Mouse (Mus musculus) forebrain, embryonic 15.5 days (tissue): ENCODE results near the gene Morc1. TPM values are rescaled to one million over a fixed set of nuclear protein-coding genes. Genes with fewer than 3 reads are reported as not detected.

Experiments
- ATAC-seq: fragments of 200-750 bp; cut with Nextera tagmentation; replicated peaks from 2 replicates; pipeline ENCODE4 v1.8.0; 2017; ENCODE audit warnings: mild to moderate bottlenecking, moderate TSS enrichment, moderate library complexity
- H3K27ac ChIP-seq: fragments of 300-500 bp; sonication (generic); replicated peaks from 2 replicates; pipeline ENCODE4 v1.5.1; 2015; ENCODE audit warnings: mild to moderate bottlenecking, inconsistent platforms
- H3K27me3 ChIP-seq: fragments of 300-500 bp; sonication (generic); 2 replicates; pipeline ENCODE4 v1.6.1; 2015; ENCODE audit warnings: inconsistent platforms
- H3K36me3 ChIP-seq: fragments of 300-500 bp; sonication (generic); 2 replicates; pipeline ENCODE4 v1.6.1; 2015; ENCODE audit warnings: mild to moderate bottlenecking, inconsistent platforms
- H3K4me1 ChIP-seq: fragments of 300-500 bp; sonication (generic); 2 replicates; pipeline ENCODE4 v1.6.1; 2015; ENCODE audit warnings: inconsistent platforms
- H3K4me2 ChIP-seq: fragments of 300-500 bp; sonication (generic); replicated peaks from 2 replicates; pipeline ENCODE4 v1.6.1; 2015; ENCODE audit warnings: mild to moderate bottlenecking, inconsistent platforms
- H3K4me3 ChIP-seq: fragments of 300-500 bp; sonication (generic); 2 replicates; pipeline ENCODE4 v1.5.1; 2015; ENCODE audit warnings: mild to moderate bottlenecking, inconsistent platforms
- H3K9ac ChIP-seq: fragments of 300-500 bp; sonication (generic); replicated peaks from 2 replicates; pipeline ENCODE4 v1.6.1; 2015; ENCODE audit warnings: mild to moderate bottlenecking, inconsistent platforms
- H3K9me3 ChIP-seq: fragments of 300-500 bp; sonication (generic); 2 replicates; pipeline ENCODE4 v1.6.1; 2016; ENCODE audit warnings: inconsistent platforms
- WGBS: fragments of 180-500 bp; shearing (Covaris S2); methylation state at CpG from one replicate; pipeline ENCODE4 v1.1.7; 2015; ENCODE audit warnings: mixed read lengths; 5-methylcytosine and 5-hydroxymethylcytosine counted together
- polyA plus RNA-seq: library from polyadenylated mRNA; unstranded; fragments of >200 nt; fragmentation: Nextera tagmentation; extraction: Ambion mirVana; gene quantifications from 2 replicates; pipeline ENCODE4 v1.2.1, GENCODE M21; 2015

Morc1 gene
- polyA plus RNA-seq, 1 experiment from 2014 or later, result not detected

DNA sequence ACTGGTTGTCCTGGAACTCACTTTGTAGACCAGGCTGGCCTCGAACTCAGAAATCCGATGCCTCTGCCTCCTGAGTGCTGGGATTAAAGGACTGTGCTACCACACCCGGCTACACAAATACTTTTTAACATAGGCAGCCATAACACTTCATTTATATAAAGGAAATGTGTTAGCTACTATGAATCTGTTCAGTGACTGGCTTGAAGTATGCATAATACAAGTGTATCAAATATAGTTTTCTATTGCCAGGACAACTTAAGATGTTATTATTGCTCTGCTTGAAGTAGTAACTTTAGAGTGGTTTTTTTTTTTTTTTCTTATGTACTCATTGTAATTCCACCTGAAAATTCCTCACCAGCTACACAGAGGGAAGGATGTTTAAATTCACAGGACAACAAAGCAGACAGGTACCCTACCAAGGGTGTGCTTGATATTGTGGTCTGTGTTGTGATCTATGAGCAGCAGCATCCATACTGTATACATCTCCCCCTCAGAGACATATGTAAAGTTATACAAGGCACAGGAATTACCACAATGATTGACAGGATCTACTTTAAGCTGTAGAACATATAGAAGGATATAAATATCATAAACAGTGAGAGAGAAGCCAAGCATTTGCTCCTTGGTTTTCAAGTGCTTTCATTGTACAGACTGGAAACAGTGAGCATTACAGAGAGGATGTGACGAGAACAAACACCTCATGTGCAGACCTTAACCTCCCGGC lies 85.9 kb downstream of the Morc1 start:
- Histone ChIP-seq H3K27ac (no peak overlapping the region), H3K4me2 (no peak overlapping the region), H3K27me3 (no peaks in the 10 kb centered on the region), H3K9me3 (no peaks in the 10 kb centered on the region), H3K4me3 (no peak overlapping the region), H3K4me1 (no peaks in the 10 kb centered on the region), H3K36me3 (no peaks in the 10 kb centered on the region), H3K9ac (no peak overlapping the region)
- ATAC-seq, result no peak
- WGBS, result 85% methylated on average over 5 of the region's 5 CpGs

DNA sequence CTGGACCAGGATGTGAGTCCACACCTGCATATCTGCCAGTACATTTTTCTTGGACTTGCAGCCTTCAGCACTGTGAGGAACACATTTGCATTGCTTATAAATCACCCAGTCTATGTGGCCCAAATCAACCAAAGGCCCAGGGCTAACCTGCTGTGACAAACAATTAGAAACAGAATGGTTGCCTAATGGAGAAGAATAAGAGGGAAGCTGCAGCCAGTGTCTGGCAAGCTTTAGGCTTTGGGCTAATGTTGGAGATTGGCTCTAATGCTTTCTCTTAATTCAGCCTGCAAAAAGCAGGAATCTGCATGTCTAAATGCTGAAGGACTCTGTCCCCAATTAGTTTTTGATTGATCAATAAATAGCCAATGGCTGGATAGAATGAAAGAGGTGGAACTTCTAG lies 88.5 kb downstream of the Morc1 start:
- Histone ChIP-seq H3K4me1 (no peaks in the 10 kb centered on the region), H3K27me3 (no peaks in the 10 kb centered on the region), H3K4me2 (no peak overlapping the region), H3K36me3 (no peaks in the 10 kb centered on the region), H3K4me3 (no peak overlapping the region), H3K9ac (no peak overlapping the region), H3K27ac (no peak overlapping the region), H3K9me3 (no peaks in the 10 kb centered on the region)
- ATAC-seq, result no peak

DNA sequence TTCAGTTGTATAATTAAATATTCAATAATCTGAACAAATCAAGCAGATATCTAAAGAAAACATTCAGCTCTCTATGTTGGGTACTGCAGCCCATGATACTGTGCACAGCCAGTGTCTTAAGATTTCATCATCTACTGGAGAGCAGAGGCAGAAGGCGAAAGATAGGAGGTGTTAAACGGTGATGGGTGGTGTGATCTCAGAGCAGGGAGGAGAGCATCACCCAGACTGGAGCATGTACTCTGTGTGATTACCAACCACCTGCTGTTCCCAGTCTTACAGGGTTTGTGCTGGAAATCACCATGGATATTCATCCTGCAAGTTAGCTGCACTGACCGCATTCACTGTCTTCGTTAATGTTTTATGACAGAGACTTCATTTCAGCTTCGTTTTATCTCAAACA lies 106.1 kb downstream of the Morc1 start:
- Histone ChIP-seq H3K9me3 (no peaks in the 10 kb centered on the region), H3K4me1 (no peaks in the 10 kb centered on the region), H3K9ac (no peak overlapping the region), H3K36me3 (no peaks in the 10 kb centered on the region), H3K27ac (no peak overlapping the region), H3K4me3 (no peak overlapping the region), H3K27me3 (no peaks in the 10 kb centered on the region), H3K4me2 (no peak overlapping the region)
- ATAC-seq, result no peak
- WGBS, result 89% methylated on average over 5 of the region's 5 CpGs

DNA sequence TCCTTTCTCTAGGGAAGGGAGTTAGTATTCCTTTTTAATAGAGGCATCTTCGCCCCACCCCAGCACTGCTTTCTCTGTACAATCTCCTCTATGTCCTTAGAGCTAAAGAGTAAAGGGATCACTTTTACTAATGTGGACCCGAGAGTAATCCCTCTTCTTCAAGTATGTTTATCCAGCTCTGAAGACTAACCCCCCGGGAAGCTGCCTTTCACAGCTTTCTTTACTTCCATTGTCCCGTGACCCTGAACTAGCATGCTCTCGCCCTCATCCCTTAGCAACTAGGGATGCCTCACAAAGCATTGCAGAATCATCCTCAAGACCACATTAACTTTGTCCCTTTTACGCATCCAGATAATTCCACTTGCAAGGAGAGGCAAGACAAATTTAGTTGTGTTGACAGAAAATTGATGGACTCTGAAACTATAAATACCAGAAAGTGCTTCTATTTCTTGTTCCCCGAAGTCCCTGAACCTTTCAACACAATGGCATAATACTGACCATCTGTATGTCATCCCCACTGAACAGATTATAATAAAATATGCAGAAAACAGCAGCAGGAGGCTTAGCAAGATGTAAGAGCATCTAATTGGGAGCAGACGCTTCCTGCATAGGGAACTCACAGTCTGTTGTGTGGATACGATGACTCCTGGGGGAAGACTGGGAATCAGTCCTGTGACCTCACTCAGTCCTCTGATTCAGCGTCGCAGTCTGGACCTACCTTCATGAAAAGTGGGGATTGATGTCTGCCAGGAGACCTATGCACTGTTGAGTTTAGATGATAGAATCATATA lies 131.4 kb downstream of the Morc1 start:
- no peaks in the 10 kb centered on the region for H3K27me3 ChIP-seq
- no peak overlapping the region for H3K9ac ChIP-seq
- no peak overlapping the region for H3K4me3 ChIP-seq
- 34% methylated on average over 11 of the region's 11 CpGs for WGBS
- ATAC-seq, result no peak
- no peaks in the 10 kb centered on the region for H3K36me3 ChIP-seq
- no peak overlapping the region for H3K27ac ChIP-seq
- H3K9me3 ChIP-seq, result no peaks in the 10 kb centered on the region
- H3K4me2 ChIP-seq, result no peak overlapping the region
- H3K4me1 ChIP-seq, result no peaks in the 10 kb centered on the region

DNA sequence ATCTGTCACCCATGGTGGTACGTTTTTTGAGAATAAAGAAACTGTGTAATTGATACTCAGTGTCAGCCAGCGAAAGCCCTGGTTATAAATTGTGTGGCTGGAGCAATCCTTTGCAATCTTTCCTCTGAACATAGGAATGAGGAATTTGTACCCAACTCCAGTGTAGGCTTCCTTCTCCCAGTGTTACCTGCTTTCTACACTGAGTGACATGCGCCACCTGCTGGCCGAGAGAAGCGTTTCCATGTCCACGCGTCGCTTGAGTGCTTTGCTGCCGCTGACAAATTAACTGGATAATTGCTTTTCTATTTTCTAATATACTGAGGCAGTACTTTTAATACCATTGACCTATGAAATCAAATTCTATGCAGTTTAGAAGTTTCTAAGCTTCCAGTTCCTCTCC lies 139.3 kb downstream of the Morc1 start:
- no peak overlapping the region for H3K4me3 ChIP-seq
- H3K4me1 ChIP-seq, result no peaks in the 10 kb centered on the region
- H3K9ac ChIP-seq, result no peak overlapping the region
- no peak overlapping the region for H3K4me2 ChIP-seq
- H3K27ac ChIP-seq, result no peak overlapping the region
- WGBS, result 14% methylated on average over 9 of the region's 9 CpGs
- ATAC-seq, result peak; percentile 87
- no peaks in the 10 kb centered on the region for H3K27me3 ChIP-seq
- H3K9me3 ChIP-seq, result no peaks in the 10 kb centered on the region
- no peaks in the 10 kb centered on the region for H3K36me3 ChIP-seq

DNA sequence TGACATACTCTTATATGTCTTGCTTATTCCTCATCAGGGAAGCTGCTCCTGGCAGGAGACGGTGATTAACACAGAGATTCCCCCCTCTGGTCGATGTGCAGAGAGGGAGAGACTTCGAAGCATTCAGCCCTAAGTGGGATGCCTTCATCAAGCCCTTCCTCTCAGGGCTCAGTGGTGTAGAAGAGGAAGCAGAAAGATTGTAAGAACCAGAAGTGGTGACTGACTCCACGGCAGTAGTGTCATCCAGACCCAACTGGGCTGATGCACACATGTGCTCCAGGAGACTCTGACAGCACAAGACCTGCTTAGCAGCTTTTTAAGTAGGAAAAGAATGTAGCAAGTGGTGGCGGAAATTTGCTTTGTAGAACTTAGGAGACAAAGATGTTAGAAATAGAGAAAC lies 143.0 kb downstream of the Morc1 start:
- ATAC-seq, result no peak
- no peak overlapping the region for H3K9ac ChIP-seq
- no peaks in the 10 kb centered on the region for H3K4me1 ChIP-seq
- H3K4me2 ChIP-seq, result no peak overlapping the region
- no peaks in the 10 kb centered on the region for H3K27me3 ChIP-seq
- H3K36me3 ChIP-seq, result no peaks in the 10 kb centered on the region
- 87% methylated on average over 5 of the region's 5 CpGs for WGBS
- no peak overlapping the region for H3K4me3 ChIP-seq
- H3K27ac ChIP-seq, result no peak overlapping the region
- H3K9me3 ChIP-seq, result no peaks in the 10 kb centered on the region

DNA sequence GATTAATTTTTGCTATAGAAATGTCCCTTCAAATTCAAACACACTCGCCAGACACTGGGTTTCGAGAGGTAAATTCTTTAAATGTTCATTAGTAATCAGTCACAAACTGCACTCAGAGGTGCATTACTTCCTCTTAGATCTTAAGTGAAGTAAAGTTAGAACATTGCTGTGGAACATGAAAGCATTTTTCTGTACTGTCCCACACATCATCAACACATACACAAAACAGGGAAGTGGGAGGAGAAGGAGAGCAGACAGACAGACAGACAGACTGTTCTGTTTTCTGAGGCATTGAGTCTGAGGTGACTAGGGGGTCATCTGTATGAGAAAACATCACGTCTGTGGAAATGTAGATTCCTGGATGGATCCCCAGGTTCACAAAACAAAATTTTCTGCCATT lies 143.5 kb downstream of the Morc1 start:
- no peak overlapping the region for H3K4me3 ChIP-seq
- WGBS, result 81% methylated on average over 3 of the region's 3 CpGs
- H3K27me3 ChIP-seq, result no peaks in the 10 kb centered on the region
- no peak overlapping the region for H3K9ac ChIP-seq
- H3K9me3 ChIP-seq, result no peaks in the 10 kb centered on the region
- H3K4me1 ChIP-seq, result no peaks in the 10 kb centered on the region
- no peak overlapping the region for H3K27ac ChIP-seq
- no peaks in the 10 kb centered on the region for H3K36me3 ChIP-seq
- ATAC-seq, result no peak
- H3K4me2 ChIP-seq, result no peak overlapping the region

DNA sequence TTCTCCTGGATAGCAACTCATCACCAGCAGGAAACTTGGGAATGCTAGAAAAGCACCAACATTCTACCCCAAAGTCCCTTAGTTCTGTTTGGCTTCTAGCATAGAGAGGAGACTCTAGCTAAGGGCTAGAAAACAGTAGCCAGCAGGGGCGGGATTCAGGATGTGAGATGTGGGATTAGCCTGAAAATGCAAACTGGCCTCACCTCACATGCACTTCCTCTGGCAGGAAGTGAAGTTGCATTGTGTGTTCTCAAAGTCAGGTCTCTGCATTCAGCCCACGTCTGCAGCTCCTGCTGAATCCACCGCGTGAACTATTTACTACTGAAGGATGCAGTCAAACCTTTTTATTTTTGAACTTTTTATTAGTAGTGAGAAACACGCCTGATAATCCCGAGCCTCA lies 154.3 kb downstream of the Morc1 start:
- H3K4me3 ChIP-seq, result no peak overlapping the region
- no peak overlapping the region for H3K27ac ChIP-seq

DNA sequence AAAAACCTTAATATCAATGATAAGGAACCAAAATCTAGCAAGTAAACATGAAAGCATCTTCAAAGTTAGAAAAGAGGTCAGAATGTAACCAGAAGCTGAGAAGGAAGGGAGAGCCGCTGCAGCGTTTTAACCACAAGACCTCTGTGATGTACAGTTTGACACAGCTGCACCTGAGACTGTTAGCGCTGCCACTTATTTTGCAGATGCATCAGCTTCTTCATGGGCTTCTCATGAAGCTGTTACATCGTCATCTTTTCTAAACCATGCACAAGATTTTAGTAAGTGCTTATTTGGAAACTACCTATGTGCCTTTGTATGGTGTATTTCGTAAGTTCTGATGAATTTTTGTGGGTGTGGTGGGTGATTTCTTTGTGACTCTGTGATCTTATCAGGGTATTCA lies 163.4 kb downstream of the Morc1 start:
- ATAC-seq, result no peak
- no peaks in the 10 kb centered on the region for H3K4me1 ChIP-seq
- no peak overlapping the region for H3K4me2 ChIP-seq
- no peak overlapping the region for H3K4me3 ChIP-seq
- no peak overlapping the region for H3K9ac ChIP-seq
- no peaks in the 10 kb centered on the region for H3K36me3 ChIP-seq
- whole genome bisulfite sequencing, result 88% methylated on average over 5 of the region's 5 CpGs
- H3K27me3 ChIP-seq, result no peaks in the 10 kb centered on the region
- H3K27ac ChIP-seq, result no peak overlapping the region
- H3K9me3 ChIP-seq, result no peaks in the 10 kb centered on the region

More for the DNA sequence above, 154.3 kb downstream of the Morc1 start:
- H3K27me3 ChIP-seq, result no peaks in the 10 kb centered on the region
- H3K4me2 ChIP-seq, result no peak overlapping the region
- 74% methylated on average over 6 of the region's 6 CpGs for WGBS
- H3K9me3 ChIP-seq, result no peaks in the 10 kb centered on the region
- no peaks in the 10 kb centered on the region for H3K36me3 ChIP-seq
- ATAC-seq, result no peak
- no peaks in the 10 kb centered on the region for H3K4me1 ChIP-seq
- no peak overlapping the region for H3K9ac ChIP-seq

DNA sequence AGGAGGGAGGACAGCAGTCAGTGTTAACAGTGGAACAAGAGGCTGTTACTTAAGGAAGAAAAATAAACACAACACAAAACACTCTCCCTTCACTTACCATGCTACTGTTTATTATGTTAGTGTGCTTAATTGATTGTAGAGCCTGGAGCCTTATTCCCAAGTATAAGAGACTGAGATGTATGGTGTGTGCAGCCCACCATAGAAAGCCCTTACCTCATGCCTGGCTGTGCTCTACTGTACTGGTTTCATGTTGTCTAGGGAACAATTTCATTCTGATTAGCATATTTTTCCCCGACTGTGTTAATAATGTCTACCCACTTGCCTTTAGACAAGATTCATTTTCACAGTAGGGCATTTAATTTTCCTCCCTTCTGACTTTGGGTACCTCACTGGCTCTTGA lies 164.2 kb downstream of the Morc1 start:
- 45% methylated on average over 1 of the region's 1 CpGs for WGBS
- no peak overlapping the region for H3K4me3 ChIP-seq
- no peaks in the 10 kb centered on the region for H3K27me3 ChIP-seq
- H3K4me1 ChIP-seq, result no peaks in the 10 kb centered on the region
- H3K36me3 ChIP-seq, result no peaks in the 10 kb centered on the region
- ATAC-seq, result no peak
- no peak overlapping the region for H3K9ac ChIP-seq
- no peaks in the 10 kb centered on the region for H3K9me3 ChIP-seq
- H3K27ac ChIP-seq, result no peak overlapping the region
- no peak overlapping the region for H3K4me2 ChIP-seq

DNA sequence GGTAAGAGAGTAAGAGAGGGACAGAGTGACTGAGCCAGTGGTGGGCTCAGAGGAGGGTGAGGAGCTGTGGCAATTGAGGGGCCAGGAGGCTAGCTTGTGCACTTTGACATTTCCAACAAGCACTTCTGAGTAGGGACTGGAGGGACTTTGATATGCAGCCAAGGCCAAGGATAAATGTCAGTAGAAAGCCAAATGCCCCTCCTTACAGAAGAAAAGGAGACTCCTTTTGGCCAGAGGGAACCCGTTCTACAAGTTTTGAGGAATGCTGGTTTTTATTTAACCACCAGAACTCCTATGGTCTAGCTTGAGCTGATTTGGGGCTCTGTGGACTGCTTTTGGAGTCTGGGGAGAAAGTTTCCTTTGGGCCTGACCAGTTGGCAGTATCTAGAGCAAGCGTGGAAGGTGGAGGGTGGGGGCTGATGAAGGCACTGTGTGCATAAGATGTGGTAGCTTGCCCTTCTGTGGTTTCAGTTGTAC lies 172.7 kb downstream of the Morc1 start:
- Histone ChIP-seq H3K27ac (no peak overlapping the region), H3K4me3 (no peak overlapping the region), H3K27me3 (no peaks in the 10 kb centered on the region), H3K4me2 (no peak overlapping the region), H3K4me1 (no peaks in the 10 kb centered on the region), H3K9me3 (no peaks in the 10 kb centered on the region), H3K9ac (no peak overlapping the region), H3K36me3 (no peaks in the 10 kb centered on the region)
- 93% methylated on average over 2 of the region's 2 CpGs for WGBS
- ATAC-seq, result no peak

DNA sequence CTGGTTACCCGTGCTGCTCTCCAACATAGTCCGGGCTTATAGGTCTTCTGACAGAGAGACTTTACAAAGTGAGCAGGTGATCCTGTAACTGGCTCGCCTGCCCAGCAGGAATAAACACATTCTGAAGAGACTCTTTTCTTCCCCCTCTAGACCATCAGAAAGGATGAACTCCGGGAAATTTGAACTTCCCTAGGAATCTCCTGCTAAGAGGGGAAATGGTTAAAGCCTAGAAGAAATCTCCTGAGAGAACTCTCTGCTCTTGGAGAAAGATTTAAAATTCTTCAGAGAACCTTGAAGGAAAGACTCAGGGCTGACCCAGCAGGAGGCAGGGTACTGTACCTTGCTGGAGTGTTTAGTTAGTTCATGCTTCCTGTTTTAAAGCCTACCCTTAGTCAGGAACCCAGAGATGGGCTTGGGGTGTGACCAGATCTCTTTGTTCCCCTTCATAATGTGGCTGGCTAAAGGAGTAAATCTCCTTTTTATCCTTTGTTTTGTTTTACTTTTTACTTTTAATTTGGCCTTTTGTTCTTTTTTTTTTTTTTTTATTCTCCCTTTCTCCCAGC lies 175.5 kb downstream of the Morc1 start:
- no peaks in the 10 kb centered on the region for H3K36me3 ChIP-seq
- no peak overlapping the region for H3K27ac ChIP-seq
- H3K9ac ChIP-seq, result no peak overlapping the region
- no peaks in the 10 kb centered on the region for H3K27me3 ChIP-seq
- 66% methylated on average over 4 of the region's 4 CpGs for WGBS
- ATAC-seq, result no peak
- no peak overlapping the region for H3K4me2 ChIP-seq
- no peaks in the 10 kb centered on the region for H3K4me1 ChIP-seq
- no peak overlapping the region for H3K4me3 ChIP-seq
- no peaks in the 10 kb centered on the region for H3K9me3 ChIP-seq
